Mouse (Mus musculus): ENCODE data around the gene Atg5. TPM values are rescaled to one million over a fixed set of nuclear protein-coding genes. Genes with fewer than 3 reads are reported as not detected.
"Not testable (repeated sequence)": the region's sequence is repeated elsewhere in the genome, so short reads cannot be mapped to it uniquely, and the experiment has no call there.

Atg5 gene
- polyA plus RNA-seq, 1 experiment from 2014 or later, result 46.4 TPM

DNA sequence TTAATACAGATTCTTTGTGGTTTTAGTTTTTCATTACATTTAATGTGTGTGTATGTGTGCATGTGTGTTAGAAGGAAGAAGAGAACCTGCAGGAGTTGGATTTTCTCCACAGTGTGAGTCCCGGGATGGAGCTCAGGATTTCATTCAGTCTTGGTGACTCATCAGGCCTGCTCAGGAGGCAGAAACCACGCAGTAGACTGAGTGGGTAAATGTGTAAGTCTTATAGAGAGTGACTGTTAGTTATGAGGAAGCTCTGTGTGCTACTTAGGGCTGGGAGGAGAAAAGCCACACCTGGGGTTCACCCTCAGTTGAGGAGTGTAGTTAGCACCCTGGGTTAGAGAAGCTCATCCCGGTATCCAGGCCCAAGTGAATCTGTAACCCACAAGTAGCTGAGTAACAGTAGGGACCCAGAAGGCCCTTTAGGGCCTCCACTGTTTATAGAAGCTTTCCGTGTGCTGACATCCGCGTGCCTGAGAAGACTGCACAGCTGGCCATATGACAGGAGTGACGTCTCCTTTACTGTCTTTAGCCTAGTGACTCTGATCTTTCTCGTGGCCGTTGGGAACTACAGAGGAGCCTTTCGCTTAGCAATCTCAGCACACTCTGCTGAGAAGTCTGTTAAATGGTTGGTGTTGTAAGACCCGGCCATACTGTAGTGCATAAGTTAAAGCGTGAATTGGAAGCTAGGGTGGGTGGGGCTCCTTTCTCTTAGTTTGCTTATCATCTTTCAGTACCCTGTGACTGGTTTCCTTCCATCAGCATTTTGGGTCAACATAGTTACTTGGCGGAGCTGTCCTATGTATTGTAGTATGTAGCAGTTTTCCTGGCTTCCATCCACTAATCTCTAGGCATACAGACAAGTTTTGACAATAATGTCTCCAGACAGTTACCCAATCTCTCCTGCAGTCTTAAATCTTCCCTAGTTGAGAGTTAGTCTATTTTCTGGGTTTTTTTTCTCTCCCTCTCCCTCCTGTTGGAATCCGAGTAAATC is 48.4 kb downstream of the Atg5 start:
- Histone ChIP-seq H3K4me1 (peaks cover 7% of the 10 kb centered on the region; the same call in 1 of the 2 replicates), H3K27ac (no peak overlapping the region), H3K36me3 (0 out of 2 replicates have a peak, but pooled peaks cover 4% of the 10 kb centered on the region), H3K27me3 (replicated peaks) (no peaks in the 10 kb centered on the region), H3K9me3 (no peaks in the 10 kb centered on the region), H3K4me2 (no peak overlapping the region), H3K9ac (no peak overlapping the region), H3K4me3 (replicated peaks) (no peak overlapping the region)
- 55% methylated on average over 14 of the region's 14 CpGs for WGBS
- no peak for ATAC-seq (ENCODE audit: insufficient read depth, low FRiP score, low read depth)

DNA sequence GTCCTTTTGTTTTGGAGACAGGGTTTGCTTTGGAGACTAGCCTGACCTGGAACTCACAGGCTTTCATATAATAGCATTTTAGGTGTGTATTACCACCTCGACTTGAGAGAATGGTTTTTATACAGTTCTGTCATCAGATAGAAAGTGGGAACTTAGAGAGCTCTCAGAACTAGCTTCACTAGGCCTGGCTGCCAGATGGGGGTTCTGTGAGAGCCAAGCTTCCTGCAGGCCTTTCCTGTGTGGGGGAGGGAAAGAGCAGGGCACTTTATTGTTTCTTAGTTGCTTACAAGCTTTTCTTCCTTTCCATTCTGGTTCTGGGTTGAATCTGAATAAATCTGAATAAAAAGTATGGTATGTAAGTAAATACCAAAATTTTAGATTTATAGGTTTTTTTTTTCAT is 54.0 kb downstream of the Atg5 start:
- WGBS, result 39% methylated on average over 1 of the region's 1 CpGs
- Histone ChIP-seq H3K4me1 (no peaks in the 10 kb centered on the region), H3K4me2 (no peak overlapping the region), H3K4me3 (replicated peaks) (no peak overlapping the region), H3K36me3 (0 out of 2 replicates have a peak, but pooled peaks cover 4% of the 10 kb centered on the region), H3K9ac (no peak overlapping the region), H3K27me3 (replicated peaks) (no peaks in the 10 kb centered on the region), H3K27ac (no peak overlapping the region), H3K9me3 (no peaks in the 10 kb centered on the region)
- no peak for ATAC-seq (ENCODE audit: insufficient read depth, low FRiP score, low read depth)

GRCm38 (mm10) chr10:44323070-44323775 is 55.1 kb downstream of the Atg5 start:
- H3K36me3 ChIP-seq, result 0 out of 2 replicates have a peak, but pooled peaks cover 4% of the 10 kb centered on the region
- H3K9me3 ChIP-seq, result no peaks in the 10 kb centered on the region
- 80% methylated on average over 9 of the region's 9 CpGs for WGBS
- H3K4me2 ChIP-seq, result no peak overlapping the region
- ATAC-seq (ENCODE audit: insufficient read depth, low FRiP score, low read depth), result no peak
- no peaks in the 10 kb centered on the region for H3K4me1 ChIP-seq
- H3K27me3 ChIP-seq (replicated peaks), result no peaks in the 10 kb centered on the region
- H3K27ac ChIP-seq, result no peak overlapping the region
- no peak overlapping the region for H3K9ac ChIP-seq
- no peak overlapping the region for H3K4me3 ChIP-seq (replicated peaks)

- Histone ChIP-seq H3K36me3 (0 out of 2 replicates have a peak, but pooled peaks cover 4% of the 10 kb centered on the region), H3K4me1 (no peaks in the 10 kb centered on the region), H3K27ac (no peak overlapping the region), H3K27me3 (replicated peaks) (no peaks in the 10 kb centered on the region), H3K4me3 (replicated peaks) (no peak overlapping the region), H3K9me3 (no peaks in the 10 kb centered on the region), H3K4me2 (no peak overlapping the region), H3K9ac (no peak overlapping the region)
- no peak for ATAC-seq (ENCODE audit: insufficient read depth, low FRiP score, low read depth)
- WGBS, result 91% methylated on average over 8 of the region's 8 CpGs
Observed at GRCm38 (mm10) chr10:44323836-44324235, 55.7 kb downstream of the Atg5 start.

DNA sequence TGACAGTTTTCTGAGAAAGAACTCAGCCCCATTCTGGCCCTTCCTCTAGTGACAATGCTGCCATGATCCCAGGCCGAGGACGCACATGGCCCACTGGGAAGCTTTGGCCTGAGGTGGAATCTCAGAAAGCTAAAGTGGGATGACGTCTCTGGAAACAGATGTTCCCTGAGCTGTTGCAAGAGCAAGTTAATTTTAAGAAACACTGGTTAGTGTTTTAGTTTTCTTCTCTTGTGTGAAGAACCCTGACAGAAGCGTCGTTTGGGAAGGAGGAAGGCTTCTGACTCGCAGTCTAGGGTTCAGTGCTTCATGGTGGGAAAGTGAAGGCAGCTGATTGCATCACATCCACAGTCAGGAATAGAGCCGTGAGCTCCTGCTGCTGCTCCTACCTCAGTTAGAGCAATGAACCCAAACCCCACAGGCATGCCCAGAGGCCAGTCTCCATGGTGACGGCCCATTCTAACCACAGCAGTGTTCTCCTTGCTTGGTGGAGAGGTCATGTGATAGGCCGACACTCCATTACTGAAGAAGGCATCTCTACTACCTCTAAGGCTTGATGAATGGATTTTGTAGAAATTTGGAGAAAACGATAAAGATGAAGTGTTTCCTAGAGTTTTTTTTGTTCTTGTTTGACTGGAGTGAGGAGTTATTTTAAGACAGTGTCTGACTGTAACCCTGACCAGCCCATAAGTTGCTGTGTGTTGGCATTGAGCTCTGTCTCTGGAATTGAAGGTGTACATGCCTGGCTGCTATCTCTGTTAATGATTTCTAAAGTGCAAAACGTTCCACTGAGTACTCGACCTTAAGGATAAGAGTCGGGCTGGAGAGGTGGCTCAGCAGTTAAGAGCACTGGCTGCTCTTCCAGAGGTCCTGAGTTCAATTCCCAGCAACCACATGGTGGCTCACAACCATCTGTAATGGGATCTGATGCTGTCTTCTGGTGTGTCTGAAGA is 57.7 kb downstream of the Atg5 start:
- 65% methylated on average over 13 of the region's 13 CpGs for WGBS
- no peak overlapping the region for H3K4me2 ChIP-seq
- H3K9ac ChIP-seq, result no peak overlapping the region
- ATAC-seq (ENCODE audit: insufficient read depth, low FRiP score, low read depth), result no peak
- H3K36me3 ChIP-seq, result 0 out of 2 replicates have a peak, but pooled peaks cover 4% of the 10 kb centered on the region
- no peaks in the 10 kb centered on the region for H3K27me3 ChIP-seq (replicated peaks)
- H3K4me1 ChIP-seq, result no peaks in the 10 kb centered on the region
- H3K9me3 ChIP-seq, result no peaks in the 10 kb centered on the region
- no peak overlapping the region for H3K4me3 ChIP-seq (replicated peaks)
- H3K27ac ChIP-seq, result no peak overlapping the region

GRCm38 (mm10) chr10:44327057-44327456 is 58.9 kb downstream of the Atg5 start:
- Histone ChIP-seq H3K36me3 (no peaks in the 10 kb centered on the region), H3K9me3 (no peaks in the 10 kb centered on the region), H3K27ac (no peak overlapping the region), H3K27me3 (replicated peaks) (no peaks in the 10 kb centered on the region), H3K9ac (no peak overlapping the region), H3K4me1 (no peaks in the 10 kb centered on the region), H3K4me3 (replicated peaks) (no peak overlapping the region), H3K4me2 (no peak overlapping the region)
- 91% methylated on average over 9 of the region's 9 CpGs for WGBS
- no peak for ATAC-seq (ENCODE audit: insufficient read depth, low FRiP score, low read depth)

DNA sequence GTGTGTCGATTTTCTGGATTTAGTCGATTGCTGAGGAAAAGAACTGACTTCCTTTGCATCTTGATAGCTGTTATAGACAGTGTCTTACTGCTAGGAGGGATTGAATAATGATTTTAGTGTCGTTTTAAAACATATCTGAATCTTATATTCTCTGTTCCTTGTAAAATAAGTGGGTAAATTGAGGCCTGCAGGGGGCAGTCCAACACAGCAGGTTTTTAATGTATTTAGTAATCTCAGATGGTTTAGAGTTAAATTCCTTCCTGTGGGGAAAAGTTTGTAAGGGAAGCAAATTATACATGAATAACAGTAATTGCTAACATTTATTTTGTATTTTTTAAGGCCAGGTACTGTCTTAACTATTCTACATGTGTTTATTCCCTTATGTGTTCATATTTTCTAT is 60.2 kb downstream of the Atg5 start:
- no peak overlapping the region for H3K9ac ChIP-seq
- no peak for ATAC-seq (ENCODE audit: insufficient read depth, low FRiP score, low read depth)
- no peaks in the 10 kb centered on the region for H3K9me3 ChIP-seq
- no peaks in the 10 kb centered on the region for H3K36me3 ChIP-seq
- no peaks in the 10 kb centered on the region for H3K4me1 ChIP-seq
- 53% methylated on average over 3 of the region's 3 CpGs for WGBS
- no peak overlapping the region for H3K27ac ChIP-seq
- no peak overlapping the region for H3K4me3 ChIP-seq (replicated peaks)
- no peaks in the 10 kb centered on the region for H3K27me3 ChIP-seq (replicated peaks)
- no peak overlapping the region for H3K4me2 ChIP-seq

DNA sequence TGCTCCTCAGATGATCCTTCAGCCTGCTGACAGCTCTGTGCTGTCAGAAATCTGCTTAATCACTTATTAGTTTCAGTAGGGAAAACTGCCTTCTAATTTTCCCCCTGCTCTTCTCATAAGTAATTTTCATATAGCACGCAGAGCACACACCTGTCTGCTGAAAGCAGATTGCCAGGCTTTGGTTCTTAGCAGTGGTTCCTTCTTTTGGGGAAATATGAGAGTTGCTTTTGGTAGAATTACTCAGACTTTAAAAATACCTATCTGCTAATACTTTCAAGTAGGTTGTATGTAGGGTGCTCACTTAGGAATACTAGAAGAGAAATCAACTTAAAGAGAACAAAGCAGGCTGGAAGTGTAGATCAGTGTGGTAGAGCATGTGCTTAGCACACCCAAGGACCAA is 62.6 kb downstream of the Atg5 start:
- Histone ChIP-seq H3K9ac (no peak overlapping the region), H3K9me3 (no peaks in the 10 kb centered on the region), H3K36me3 (no peaks in the 10 kb centered on the region), H3K4me2 (no peak overlapping the region), H3K27ac (no peak overlapping the region), H3K27me3 (replicated peaks) (no peaks in the 10 kb centered on the region), H3K4me1 (no peaks in the 10 kb centered on the region), H3K4me3 (replicated peaks) (no peak overlapping the region)
- no peak for ATAC-seq (ENCODE audit: insufficient read depth, low FRiP score, low read depth)
- WGBS, result 100% methylated on average over 1 of the region's 1 CpGs

- WGBS, result 52% methylated on average over 2 of the region's 2 CpGs
- H3K4me3 ChIP-seq (replicated peaks), result no peak overlapping the region
- no peak overlapping the region for H3K4me2 ChIP-seq
- no peak overlapping the region for H3K9ac ChIP-seq
- H3K36me3 ChIP-seq, result no peaks in the 10 kb centered on the region
- H3K4me1 ChIP-seq, result no peaks in the 10 kb centered on the region
- no peak overlapping the region for H3K27ac ChIP-seq
- no peaks in the 10 kb centered on the region for H3K27me3 ChIP-seq (replicated peaks)
- ATAC-seq (ENCODE audit: insufficient read depth, low FRiP score, low read depth), result no peak
- H3K9me3 ChIP-seq, result no peaks in the 10 kb centered on the region
Observed at GRCm38 (mm10) chr10:44331469-44331868, 63.3 kb downstream of the Atg5 start.

DNA sequence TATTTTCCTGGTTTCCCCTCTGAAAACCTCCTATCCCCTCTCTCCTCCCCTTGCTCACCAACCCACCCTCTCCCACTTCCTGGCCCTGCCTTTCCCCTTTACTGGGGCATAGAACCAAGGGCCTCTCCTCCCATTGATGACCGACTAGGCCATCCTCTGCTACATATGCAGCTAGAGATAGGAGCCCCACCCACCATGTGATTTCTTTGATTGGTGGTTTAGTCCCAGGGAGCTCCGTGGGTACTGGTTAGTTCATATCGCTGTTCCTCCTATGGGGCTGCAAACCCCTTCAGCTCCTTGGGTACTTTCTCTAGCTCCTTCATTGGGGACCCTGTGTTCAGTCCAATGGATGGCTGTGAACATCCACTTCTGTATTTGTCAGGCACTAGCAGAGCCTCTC is 64.5 kb downstream of the Atg5 start:
- 89% methylated on average over 3 of the region's 3 CpGs for WGBS
- not testable (repeated sequence) for H3K4me1 ChIP-seq; H3K4me3 ChIP-seq (replicated peaks); H3K9ac ChIP-seq; H3K27me3 ChIP-seq (replicated peaks); H3K36me3 ChIP-seq; H3K27ac ChIP-seq; H3K9me3 ChIP-seq; H3K4me2 ChIP-seq
- peak; percentile 65; the same call in 1 of the 2 replicates for ATAC-seq (ENCODE audit: insufficient read depth, low FRiP score, low read depth)

GRCm38 (mm10) chr10:44336641-44337382 is 68.7 kb downstream of the Atg5 start:
- H3K4me3 ChIP-seq (replicated peaks); H3K27ac ChIP-seq; H3K9me3 ChIP-seq; H3K36me3 ChIP-seq; H3K9ac ChIP-seq; ATAC-seq (ENCODE audit: insufficient read depth, low FRiP score, low read depth); H3K27me3 ChIP-seq (replicated peaks); H3K4me1 ChIP-seq; H3K4me2 ChIP-seq: not testable (repeated sequence)
- 70% methylated on average over 3 of the region's 3 CpGs for WGBS

All from stomach, embryonic 15.5 days (tissue).